Mouse (Mus musculus) T-helper 1 cell (primary cell): ENCODE data around the gene Pou3f3.

ENCODE experiments used
- in situ Hi-C: fragments of 300-600 bp; cut with MboI, MseI; formaldehyde crosslinking; loops from one replicate; pipeline ENCODE4 v1.15.1; 2025; ENCODE audit warnings: high pct_unique_total_duplicates

The Pou3f3 gene

DNA sequence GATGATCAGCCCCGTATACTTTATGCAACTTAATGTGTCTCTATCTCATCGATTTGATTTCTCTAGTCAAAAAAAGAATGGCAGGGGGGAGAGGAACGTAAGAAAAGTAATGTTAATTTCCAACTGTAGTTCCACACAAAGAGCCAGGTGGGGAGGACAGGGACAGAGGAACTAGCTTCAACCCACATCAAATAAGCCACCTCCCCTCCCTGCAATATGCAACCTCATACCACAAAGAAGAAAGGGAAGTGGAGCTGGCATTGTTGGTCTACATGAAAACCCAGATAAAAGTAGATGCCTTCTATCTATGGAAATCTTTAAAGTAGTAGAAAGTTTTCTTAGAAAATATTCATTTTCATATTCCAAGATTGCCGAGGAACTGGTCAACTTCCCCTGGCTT is 14.7 kb downstream of the Pou3f3 start:
- in situ Hi-C loops = no loop called here

- in situ Hi-C loops = no loop called here
Observed at GRCm38 (mm10) chr1:42710995-42711394, 15.4 kb downstream of the Pou3f3 start.

GRCm38 (mm10) chr1:42711456-42712310 is 16.1 kb downstream of the Pou3f3 start:
- in situ Hi-C loops = no loop called here

- in situ Hi-C loops = no loop called here
Observed at GRCm38 (mm10) chr1:42712311-42712690, 16.7 kb downstream of the Pou3f3 start.

- in situ Hi-C loops = no loop called here
Observed at GRCm38 (mm10) chr1:42713104-42713932, 17.8 kb downstream of the Pou3f3 start.

GRCm38 (mm10) chr1:42714016-42714931 is 18.7 kb downstream of the Pou3f3 start:
- in situ Hi-C loops = no loop called here

- in situ Hi-C loops = no loop called here
Observed at GRCm38 (mm10) chr1:42718549-42718948, 23.0 kb downstream of the Pou3f3 start.

DNA sequence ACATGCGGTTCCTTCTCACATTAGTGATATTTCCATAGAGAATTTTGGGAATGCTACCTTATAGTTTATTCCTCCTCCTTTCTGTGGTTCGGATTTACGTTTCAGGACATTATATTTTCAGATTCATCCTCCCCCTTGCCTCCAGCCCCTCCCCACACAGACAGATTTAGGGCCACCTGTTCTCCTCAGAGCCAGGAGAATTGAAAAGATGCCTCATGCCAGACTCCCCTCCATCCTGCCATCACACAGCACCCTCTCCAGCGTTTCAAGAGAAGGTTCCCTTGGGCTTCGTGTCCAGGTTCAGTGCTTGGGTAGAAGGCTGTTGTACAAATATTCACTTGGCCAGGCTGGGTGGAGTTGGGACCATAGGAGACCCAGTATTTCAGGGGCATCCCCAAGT is 25.8 kb downstream of the Pou3f3 start:
- in situ Hi-C loops = no loop called here

DNA sequence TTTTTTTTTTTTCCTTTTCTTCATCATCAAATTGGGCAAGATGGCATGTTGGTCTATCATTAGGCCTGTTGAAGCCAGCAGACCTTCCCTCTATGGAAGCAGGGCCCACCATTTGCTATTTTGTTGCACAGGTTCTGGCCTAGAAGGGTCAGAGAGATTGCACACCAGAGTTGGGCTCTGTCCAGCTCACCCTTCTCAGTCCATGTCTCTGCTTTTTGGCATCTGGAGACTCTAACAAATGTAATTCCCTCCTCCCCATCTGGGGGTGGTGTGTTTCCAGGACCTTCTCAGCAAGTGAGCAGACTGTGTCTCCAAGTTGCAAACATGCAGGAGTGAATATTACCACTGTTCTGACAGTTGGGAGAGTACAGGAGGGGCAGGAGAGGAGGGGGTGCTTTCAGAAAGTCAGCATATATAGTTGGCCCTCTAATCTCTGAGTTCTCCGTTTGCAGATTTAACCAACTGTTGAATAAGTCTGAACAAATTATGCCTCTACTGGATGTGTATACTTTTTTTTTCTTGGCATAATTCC is 28.3 kb downstream of the Pou3f3 start:
- in situ Hi-C loops = no loop called here

DNA sequence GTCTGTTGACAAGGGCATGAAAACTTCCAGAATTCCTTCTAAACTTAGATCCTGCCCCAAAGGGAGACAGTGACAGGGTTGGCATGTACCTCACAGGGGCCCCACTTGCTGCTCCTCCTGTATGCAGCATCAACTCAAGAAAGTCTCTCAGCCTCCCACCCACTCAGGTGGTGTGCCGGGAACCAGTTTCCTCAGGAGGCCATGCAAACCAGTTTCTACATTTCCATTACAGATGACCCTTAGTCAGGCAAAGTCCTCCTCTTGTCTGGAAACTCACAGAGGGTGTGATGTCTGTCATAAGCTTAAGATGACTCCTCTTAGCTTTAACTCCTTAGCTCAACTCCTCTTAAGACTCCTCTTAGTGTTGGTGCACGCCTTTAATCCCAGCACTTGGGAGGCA is 29.3 kb downstream of the Pou3f3 start:
- in situ Hi-C loops = no loop called here

GRCm38 (mm10) chr1:42727161-42727560 is 31.6 kb downstream of the Pou3f3 start:
- in situ Hi-C loops = no loop called here

DNA sequence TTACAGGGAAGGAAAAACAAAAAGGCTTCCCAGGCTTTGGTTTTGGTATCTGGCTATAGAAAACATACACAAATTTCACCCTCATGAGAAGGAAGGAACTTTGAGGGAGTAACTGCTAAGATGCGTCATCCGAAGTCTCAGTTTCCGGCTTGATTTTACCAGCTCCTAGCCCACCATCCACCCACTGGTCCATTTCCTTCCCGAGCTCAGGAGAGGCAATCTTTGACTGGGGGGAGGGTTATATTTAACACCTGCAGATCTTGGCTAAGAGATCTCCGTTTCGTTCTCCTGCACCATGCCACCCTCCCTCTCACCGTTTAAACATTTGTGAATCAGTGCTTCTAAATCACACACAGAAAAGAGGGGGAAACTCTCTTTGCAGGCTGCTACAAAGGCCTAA is 32.1 kb downstream of the Pou3f3 start:
- in situ Hi-C loops = no loop called here

DNA sequence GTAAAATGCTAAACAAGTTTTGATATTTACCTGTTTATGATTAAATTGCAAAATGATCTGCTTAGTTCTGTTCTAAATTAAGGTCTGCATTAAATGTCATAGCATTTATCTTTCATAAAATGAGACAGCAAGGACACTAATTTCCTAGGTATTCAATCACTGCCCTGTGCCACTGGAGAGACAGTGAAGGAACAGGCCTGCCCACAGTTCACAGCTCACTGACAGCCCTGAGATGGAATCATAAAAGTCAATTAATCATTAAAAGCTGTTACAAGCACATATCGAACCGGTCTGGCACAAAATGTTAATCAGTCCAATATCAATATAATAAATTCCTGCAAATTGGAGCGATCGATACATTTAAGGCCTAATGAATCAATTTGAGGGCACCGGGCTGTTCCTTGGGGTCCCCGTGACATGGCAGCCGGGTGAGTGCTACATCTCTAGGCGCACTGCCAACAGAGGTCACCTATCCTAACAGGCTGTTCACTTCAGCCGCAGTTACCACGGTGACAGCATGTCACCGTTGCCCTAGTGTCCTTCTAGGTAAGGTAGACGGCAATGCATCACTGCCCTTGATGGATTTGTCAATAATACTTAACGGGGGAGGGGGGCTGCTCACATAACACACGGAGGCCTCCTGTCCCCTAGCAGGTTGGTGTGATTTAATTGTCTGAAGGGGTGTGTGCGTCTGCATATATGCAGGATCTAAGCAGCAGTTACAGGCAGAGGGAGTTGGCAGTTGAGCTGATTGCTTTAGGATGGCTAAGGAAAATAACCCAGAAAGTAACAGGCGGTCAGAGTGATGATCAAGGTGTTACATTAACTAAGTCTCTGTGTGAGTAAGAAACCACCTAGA is 46.0 kb downstream of the Pou3f3 start:
- in situ Hi-C loops = no loop called here

DNA sequence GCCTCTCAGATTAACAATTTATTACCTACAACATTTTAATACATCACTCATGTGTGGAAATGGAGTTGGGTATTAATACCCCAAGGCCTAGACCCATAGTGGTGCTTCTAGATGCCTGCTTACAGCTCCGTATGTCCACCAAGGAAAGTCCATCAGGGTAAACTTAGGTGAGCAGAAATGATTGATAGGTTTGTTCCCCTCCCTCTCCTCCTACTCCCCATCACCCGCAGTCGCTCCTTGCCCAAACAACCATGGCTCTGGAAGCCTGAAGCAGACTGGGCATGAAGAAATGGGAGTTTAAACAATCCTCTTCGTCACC is 46.6 kb downstream of the Pou3f3 start:
- in situ Hi-C loops = no loop called here

DNA sequence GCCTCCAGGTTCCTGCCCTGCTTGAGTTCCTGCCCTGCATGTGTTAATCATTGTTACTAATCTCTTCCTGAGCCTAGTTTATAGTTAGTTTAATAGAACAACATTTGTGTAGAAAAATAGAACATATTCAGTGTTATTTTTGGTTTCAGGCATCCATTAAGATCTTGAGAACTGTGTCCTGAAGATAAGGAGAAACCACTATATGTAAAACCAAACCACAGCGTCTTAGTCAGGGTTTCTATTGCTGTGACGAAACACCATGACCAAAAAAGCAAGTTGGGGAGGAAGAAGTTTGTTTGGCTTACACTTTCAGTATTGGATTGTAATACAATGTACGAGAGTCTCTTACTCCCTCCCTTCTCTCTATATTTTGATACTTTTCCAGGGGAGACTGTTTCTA is 49.5 kb downstream of the Pou3f3 start:
- in situ Hi-C loops = no loop called here

GRCm38 (mm10) chr1:42749536-42750292 is 54.1 kb downstream of the Pou3f3 start:
- in situ Hi-C loops = no loop called here
